Mouse (Mus musculus) midbrain, embryonic 15.5 days (tissue): ENCODE results near the gene Atp5l. TPM values are rescaled to one million over a fixed set of nuclear protein-coding genes. Genes with fewer than 3 reads are reported as not detected.

Experiments used
- ATAC-seq: fragments of 200-750 bp; cut with Nextera tagmentation; replicated peaks from 2 replicates; pipeline ENCODE4 v1.8.0; 2017; ENCODE audit warnings: moderate TSS enrichment
- H3K27ac ChIP-seq: fragments of 300-500 bp; sonication (generic); 2 replicates; pipeline ENCODE4 v1.5.1; 2015; ENCODE audit warnings: mild to moderate bottlenecking, inconsistent platforms
- H3K27me3 ChIP-seq: fragments of 300-500 bp; sonication (generic); replicated peaks from 2 replicates; pipeline ENCODE4 v1.6.1; 2015; ENCODE audit warnings: inconsistent platforms
- H3K36me3 ChIP-seq: fragments of 300-500 bp; sonication (generic); replicated peaks from 2 replicates; pipeline ENCODE4 v1.6.1; 2015; ENCODE audit warnings: inconsistent platforms
- H3K4me1 ChIP-seq: fragments of 300-500 bp; sonication (generic); 2 replicates; pipeline ENCODE4 v1.6.1; 2015; ENCODE audit warnings: inconsistent platforms
- H3K4me2 ChIP-seq: fragments of 300-500 bp; sonication (generic); 2 replicates; pipeline ENCODE4 v1.6.1; 2015; ENCODE audit warnings: inconsistent platforms, mild to moderate bottlenecking, moderate library complexity
- H3K4me3 ChIP-seq: fragments of 300-500 bp; sonication (generic); 2 replicates; pipeline ENCODE4 v1.5.1; 2015; ENCODE audit warnings: mild to moderate bottlenecking, inconsistent platforms
- H3K9ac ChIP-seq: fragments of 300-500 bp; sonication (generic); 2 replicates; pipeline ENCODE4 v1.6.1; 2015; ENCODE audit warnings: mild to moderate bottlenecking, inconsistent platforms
- H3K9me3 ChIP-seq: fragments of 300-500 bp; sonication (generic); 2 replicates; pipeline ENCODE4 v1.6.1; 2016; ENCODE audit warnings: inconsistent platforms
- WGBS: fragments of 180-500 bp; shearing (Covaris S2); methylation state at CpG from one replicate; pipeline ENCODE4 v1.1.7; 2015; ENCODE audit warnings: mixed read lengths; 5-methylcytosine and 5-hydroxymethylcytosine counted together
- polyA plus RNA-seq: library from polyadenylated mRNA; unstranded; fragments of >200 nt; fragmentation: Nextera tagmentation; extraction: Ambion mirVana; gene quantifications from 2 replicates; pipeline ENCODE4 v1.2.1, GENCODE M21; 2015

Atp5l gene
- polyA plus RNA-seq, 1 experiment from 2014 or later, result 687 TPM

GRCm38 (mm10) chr9:44921123-44921468 is 554 bp upstream of the Atp5l start:
- no peaks in the 10 kb centered on the region for H3K27me3 ChIP-seq
- peak; percentile 91 for ATAC-seq
- H3K27ac ChIP-seq, result peak overlapping the region; percentile 97
- no peaks in the 10 kb centered on the region for H3K36me3 ChIP-seq
- peak overlapping the region; percentile 81 for H3K4me2 ChIP-seq
- under 1% methylated on average over 8 of the region's 8 CpGs for WGBS
- H3K9ac ChIP-seq, result peak overlapping the region; percentile 83
- peaks cover 23% of the 10 kb centered on the region for H3K4me1 ChIP-seq
- H3K4me3 ChIP-seq, result peak overlapping the region; percentile 91
- H3K9me3 ChIP-seq, result no peaks in the 10 kb centered on the region

- Histone ChIP-seq H3K27ac (peak overlapping the region; percentile 97; the same call in 1 of the 2 replicates), H3K36me3 (no peaks in the 10 kb centered on the region)
These were observed 936 bp downstream of the Atp5l start for GRCm38 (mm10) chr9:44919606-44920005.

GRCm38 (mm10) chr9:44916196-44916595 is 4.3 kb downstream of the Atp5l start:
- Histone ChIP-seq H3K4me1 (peaks cover 26% of the 10 kb centered on the region), H3K27ac (no peak overlapping the region), H3K4me3 (no peak overlapping the region), H3K4me2 (no peak overlapping the region), H3K9ac (no peak overlapping the region), H3K36me3 (0 out of 2 replicates have a peak, but pooled peaks cover 10% of the 10 kb centered on the region), H3K27me3 (no peaks in the 10 kb centered on the region), H3K9me3 (no peaks in the 10 kb centered on the region)
- ATAC-seq, result no peak
- WGBS, result 51% methylated on average over 1 of the region's 1 CpGs

More at GRCm38 (mm10) chr9:44919606-44920005, 936 bp downstream of the Atp5l start:
- Histone ChIP-seq H3K4me1 (peaks cover 34% of the 10 kb centered on the region), H3K9ac (peak overlapping the region; percentile 83), H3K27me3 (no peaks in the 10 kb centered on the region), H3K4me3 (peak overlapping the region; percentile 91), H3K9me3 (no peaks in the 10 kb centered on the region), H3K4me2 (peak overlapping the region; percentile 81)
- no peak for ATAC-seq
- WGBS, result 41% methylated on average over 2 of the region's 2 CpGs

GRCm38 (mm10) chr9:44914706-44915105 is 5.8 kb downstream of the Atp5l start:
- Histone ChIP-seq H3K4me1 (peaks cover 23% of the 10 kb centered on the region), H3K4me2 (no peak overlapping the region), H3K27ac (0 out of 2 replicates have a peak overlapping the region, but pooled peaks have one; percentile 7), H3K27me3 (no peaks in the 10 kb centered on the region), H3K9me3 (no peaks in the 10 kb centered on the region), H3K36me3 (0 out of 2 replicates have a peak, but pooled peaks cover 12% of the 10 kb centered on the region), H3K4me3 (no peak overlapping the region), H3K9ac (no peak overlapping the region)
- WGBS, result 32% methylated on average over 4 of the region's 4 CpGs
- no peak for ATAC-seq

- H3K27ac ChIP-seq, result no peak overlapping the region
- peaks cover 13% of the 10 kb centered on the region for H3K4me1 ChIP-seq
- H3K9me3 ChIP-seq, result no peaks in the 10 kb centered on the region
- H3K27me3 ChIP-seq, result no peaks in the 10 kb centered on the region
- no peak overlapping the region for H3K9ac ChIP-seq
- ATAC-seq, result no peak
- H3K36me3 ChIP-seq, result 0 out of 2 replicates have a peak, but pooled peaks cover 12% of the 10 kb centered on the region
- no peak overlapping the region for H3K4me2 ChIP-seq
- WGBS, result 97% methylated on average over 4 of the region's 4 CpGs
- H3K4me3 ChIP-seq, result no peak overlapping the region
These were observed 9.2 kb downstream of the Atp5l start for GRCm38 (mm10) chr9:44911365-44911764.

- Histone ChIP-seq H3K4me1 (no peaks in the 10 kb centered on the region), H3K9ac (no peak overlapping the region), H3K4me3 (no peak overlapping the region)
These were observed 14.9 kb downstream of the Atp5l start for GRCm38 (mm10) chr9:44905620-44906019.

GRCm38 (mm10) chr9:44904964-44905363 is 15.6 kb downstream of the Atp5l start:
- no peak for ATAC-seq
- no peak overlapping the region for H3K4me3 ChIP-seq
- no peaks in the 10 kb centered on the region for H3K4me1 ChIP-seq
- no peaks in the 10 kb centered on the region for H3K27me3 ChIP-seq
- H3K4me2 ChIP-seq, result no peak overlapping the region
- 72% methylated on average over 5 of the region's 5 CpGs for WGBS
- H3K9me3 ChIP-seq, result no peaks in the 10 kb centered on the region
- no peak overlapping the region for H3K9ac ChIP-seq
- H3K36me3 ChIP-seq, result no peaks in the 10 kb centered on the region
- no peak overlapping the region for H3K27ac ChIP-seq

More at GRCm38 (mm10) chr9:44905620-44906019, 14.9 kb downstream of the Atp5l start:
- H3K36me3 ChIP-seq, result no peaks in the 10 kb centered on the region
- no peaks in the 10 kb centered on the region for H3K9me3 ChIP-seq
- WGBS, result 79% methylated on average over 4 of the region's 4 CpGs
- no peaks in the 10 kb centered on the region for H3K27me3 ChIP-seq
- H3K4me2 ChIP-seq, result no peak overlapping the region
- no peak for ATAC-seq
- no peak overlapping the region for H3K27ac ChIP-seq

GRCm38 (mm10) chr9:44903856-44904255 is 16.7 kb downstream of the Atp5l start:
- no peak for ATAC-seq
- Histone ChIP-seq H3K27ac (no peak overlapping the region), H3K4me3 (no peak overlapping the region), H3K4me2 (no peak overlapping the region), H3K9me3 (no peaks in the 10 kb centered on the region), H3K36me3 (no peaks in the 10 kb centered on the region), H3K9ac (no peak overlapping the region), H3K27me3 (no peaks in the 10 kb centered on the region), H3K4me1 (no peaks in the 10 kb centered on the region)
- 80% methylated on average over 4 of the region's 4 CpGs for WGBS

- H3K9me3 ChIP-seq, result no peaks in the 10 kb centered on the region
- H3K36me3 ChIP-seq, result no peaks in the 10 kb centered on the region
- WGBS, result 74% methylated on average over 4 of the region's 4 CpGs
- H3K4me3 ChIP-seq, result no peak overlapping the region
- no peak overlapping the region for H3K9ac ChIP-seq
- H3K4me1 ChIP-seq, result no peaks in the 10 kb centered on the region
- H3K27ac ChIP-seq, result no peak overlapping the region
- no peak for ATAC-seq
- no peak overlapping the region for H3K4me2 ChIP-seq
- no peaks in the 10 kb centered on the region for H3K27me3 ChIP-seq
These were observed 20.1 kb downstream of the Atp5l start for GRCm38 (mm10) chr9:44900402-44900801.

- Histone ChIP-seq H3K4me3 (no peak overlapping the region), H3K4me1 (no peaks in the 10 kb centered on the region), H3K4me2 (no peak overlapping the region), H3K27ac (no peak overlapping the region), H3K9ac (no peak overlapping the region), H3K36me3 (no peaks in the 10 kb centered on the region), H3K9me3 (no peaks in the 10 kb centered on the region), H3K27me3 (no peaks in the 10 kb centered on the region)
- WGBS, result 87% methylated on average over 3 of the region's 3 CpGs
- ATAC-seq, result no peak
These were observed 20.8 kb downstream of the Atp5l start for GRCm38 (mm10) chr9:44899716-44900115.

- ATAC-seq, result no peak
- WGBS, result 60% methylated on average over 4 of the region's 4 CpGs
- Histone ChIP-seq H3K27me3 (no peaks in the 10 kb centered on the region), H3K9me3 (no peaks in the 10 kb centered on the region), H3K36me3 (no peaks in the 10 kb centered on the region), H3K4me1 (no peaks in the 10 kb centered on the region), H3K9ac (no peak overlapping the region), H3K4me2 (no peak overlapping the region), H3K4me3 (no peak overlapping the region), H3K27ac (no peak overlapping the region)
These were observed 23.5 kb downstream of the Atp5l start for GRCm38 (mm10) chr9:44897024-44897423.

- Histone ChIP-seq H3K36me3 (no peaks in the 10 kb centered on the region), H3K4me2 (no peak overlapping the region), H3K4me3 (no peak overlapping the region), H3K4me1 (no peaks in the 10 kb centered on the region), H3K9ac (no peak overlapping the region), H3K9me3 (no peaks in the 10 kb centered on the region), H3K27ac (no peak overlapping the region), H3K27me3 (no peaks in the 10 kb centered on the region)
- ATAC-seq, result no peak
- WGBS, result 69% methylated on average over 3 of the region's 3 CpGs
These were observed 27.9 kb downstream of the Atp5l start for GRCm38 (mm10) chr9:44892664-44893063.

GRCm38 (mm10) chr9:44891210-44891609 is 29.3 kb downstream of the Atp5l start:
- no peak for ATAC-seq
- WGBS, result 90% methylated on average over 6 of the region's 6 CpGs
- no peaks in the 10 kb centered on the region for H3K4me1 ChIP-seq
- no peaks in the 10 kb centered on the region for H3K36me3 ChIP-seq
- no peak overlapping the region for H3K4me2 ChIP-seq
- H3K4me3 ChIP-seq, result no peak overlapping the region
- no peaks in the 10 kb centered on the region for H3K27me3 ChIP-seq
- H3K9ac ChIP-seq, result no peak overlapping the region
- no peaks in the 10 kb centered on the region for H3K9me3 ChIP-seq
- no peak overlapping the region for H3K27ac ChIP-seq
